8 mouse cellular contexts compared by ENCODE assay signal in genomic region chr2:33370276-33370776, GRCm38 (mm10). TPM values are rescaled to one million over a fixed set of nuclear protein-coding genes. Genes with fewer than 3 reads are reported as not detected.
DNase-seq lines count a peak whose midpoint lies in the region; ATAC-seq lines count a peak whose summit lies in the region.

No protein-coding gene starts in this region.

- peaks cover 22% of the 10 kb centered on the region for H3K4me1 ChIP-seq in forebrain, embryonic 10.5 days
- H3K4me1 ChIP-seq in intestine, embryonic 16.5 days (ENCODE audit: control insufficient read depth, insufficient read depth, low read length): peaks cover 22% of the 10 kb centered on the region
- H3K4me1 ChIP-seq in neural tube, embryonic 15.5 days: peaks cover 43% of the 10 kb centered on the region

- H3K27ac ChIP-seq in forebrain, embryonic 10.5 days: peak overlapping the region; percentile 95
- peak overlapping the region; percentile 50; the same call in 1 of the 2 replicates for H3K27ac ChIP-seq in intestine, embryonic 16.5 days (ENCODE audit: low read length)
- peak overlapping the region; percentile 99 for H3K27ac ChIP-seq in neural tube, embryonic 15.5 days (replicated peaks)

- WGBS in forebrain, embryonic 10.5 days: 13% methylated on average over 15 of the region's 15 CpGs
- 12% methylated on average over 14 of the region's 15 CpGs for WGBS in intestine, embryonic 16.5 days
- WGBS in neural tube, embryonic 15.5 days: 3% methylated on average over 14 of the region's 15 CpGs

- peak; percentile 55 for ATAC-seq in intestine, embryonic 16.5 days
- peak; percentile 23; the same call in 1 of the 2 replicates for ATAC-seq in neural tube, embryonic 15.5 days (ENCODE audit: low FRiP score)
- no peak for ATAC-seq in activated CD4-positive, CD25-positive, alpha-beta regulatory T cell, adult 4 months

- no peaks in the 10 kb centered on the region for H3K27me3 ChIP-seq in forebrain, embryonic 10.5 days (ENCODE audit: poor library complexity, severe bottlenecking)
- no peaks in the 10 kb centered on the region for H3K27me3 ChIP-seq in intestine, embryonic 16.5 days (replicated peaks; ENCODE audit: control insufficient read depth, insufficient read depth, low read length)
- H3K27me3 ChIP-seq in neural tube, embryonic 15.5 days (replicated peaks): no peaks in the 10 kb centered on the region

- DNase-seq in right cerebral cortex, postnatal 4 days: peak; percentile 28
- DNase-seq in right cerebral cortex, postnatal 36 days (ENCODE audit: low spot score in 2 of 2): no peak
- DNase-seq in forebrain, embryonic 10.5 days (ENCODE audit: extremely low spot score, low spot score): no peak
- DNase-seq in cerebellum, adult 18-20 months: no peak
- no peak for DNase-seq in kidney, adult 11 months

- peak overlapping the region; percentile 75 for H3K4me3 ChIP-seq in forebrain, embryonic 10.5 days
- H3K4me3 ChIP-seq in intestine, embryonic 16.5 days (ENCODE audit: low read length): peak overlapping the region; percentile 76
- peak overlapping the region; percentile 75 for H3K4me3 ChIP-seq in neural tube, embryonic 15.5 days (replicated peaks)

- peak overlapping the region; percentile 78 for H3K9ac ChIP-seq in intestine, embryonic 16.5 days (ENCODE audit: low read depth, low read length)
- peak overlapping the region; percentile 82 for H3K9ac ChIP-seq in neural tube, embryonic 15.5 days (replicated peaks)

- no peaks in the 10 kb centered on the region for H3K9me3 ChIP-seq in forebrain, embryonic 10.5 days
- no peaks in the 10 kb centered on the region for H3K9me3 ChIP-seq in intestine, embryonic 16.5 days (ENCODE audit: control insufficient read depth, low read length)
- no peaks in the 10 kb centered on the region for H3K9me3 ChIP-seq in neural tube, embryonic 15.5 days (replicated peaks)

- H3K36me3 ChIP-seq in forebrain, embryonic 10.5 days (replicated peaks): no peaks in the 10 kb centered on the region; the same call in 1 of the 2 replicates
- no peaks in the 10 kb centered on the region for H3K36me3 ChIP-seq in intestine, embryonic 16.5 days (ENCODE audit: control insufficient read depth, insufficient read depth, low read length)
- H3K36me3 ChIP-seq in neural tube, embryonic 15.5 days: peaks cover 17% of the 10 kb centered on the region

- peak overlapping the region; percentile 67 for H3K4me2 ChIP-seq in intestine, embryonic 16.5 days (ENCODE audit: low read depth, low read length)
- H3K4me2 ChIP-seq in neural tube, embryonic 15.5 days: peak overlapping the region; percentile 72

RNA-seq across cellular contexts. Expression of gene Ralgps1, which starts 1.0 kb away (rescaled TPM):
- 6.2 and 6.9 TPM in 2 replicates for polyA plus RNA-seq in forebrain, embryonic 10.5 days (2016; fragmentation: Nextera tagmentation; extraction: Ambion mirVana)
- 6.3 and 8.0 TPM in 2 replicates for polyA plus RNA-seq in intestine, embryonic 16.5 days (2015; fragmentation: Nextera tagmentation; extraction: Ambion mirVana)
- polyA plus RNA-seq in neural tube, embryonic 15.5 days (2015; fragmentation: Nextera tagmentation; extraction: Ambion mirVana): 31.6 and 34.9 TPM in 2 replicates
- polyA plus RNA-seq in activated CD4-positive, CD25-positive, alpha-beta regulatory T cell, adult 4 months (2017; shearing (Covaris generic)): 1 to 10 TPM; 5.8 to 8.9 TPM
